Mouse (Mus musculus): ENCODE measurements around the gene Mief2. TPM values are rescaled to one million over a fixed set of nuclear protein-coding genes. Genes with fewer than 3 reads are reported as not detected.

Mief2 gene
- total RNA-seq (2012; rRNA removed) (14.2 and 14.6 TPM in 2 replicates), polyA plus RNA-seq (2012; ENCODE audit: insufficient read depth in 1 of 2, insufficient read length in 2 of 2, low read depth in 1 of 2, low replicate concordance in 2 of 2, missing spikeins in 1 of 2) (10 to 100 TPM in 1 of 2 experiments, not detected in 1; 13.4 TPM)

GRCm38 (mm10) chr11:60728260-60728761, at the start of gene Mief2:
Mief2 (plus strand) TSS chr11:60728398.
- peaks cover 3 to 20% of the 10 kb centered on the region in 2 experiments; a peak in 3 of 4 replicates for H3K4me1 ChIP-seq (ENCODE audit: control insufficient read depth in 1 of 2, insufficient read depth in 2 of 2, low read length in 2 of 2)
- H3K9me3 ChIP-seq (replicated peaks; ENCODE audit: insufficient read depth, low read length), result no peaks in the 10 kb centered on the region
- H3K27ac ChIP-seq (ENCODE audit: control insufficient read depth, low read depth, low read length), result peak within 1 kb of the TSS; percentile 72
- H3K27me3 ChIP-seq (ENCODE audit: control insufficient read depth in 1 of 2, insufficient read depth in 2 of 2, low read length in 2 of 2), result no peaks in the 10 kb centered on the region
- TF ChIP-seq BHLHE40 (IDR thresholded peaks at IDR 0.05; ENCODE audit: borderline replicate concordance, low read depth, low read length) (peak; percentile 90), CHD2 (IDR thresholded peaks at IDR 0.05; ENCODE audit: low read length) (peak; percentile 40; the same call in 1 of the 2 replicates), ZNF384 (IDR thresholded peaks at IDR 0.05; ENCODE audit: low read depth, low read length) (no peak), MYB (IDR thresholded peaks at IDR 0.05; ENCODE audit: low read depth, low read length) (no peak), POLR2A (IDR thresholded peaks at IDR 0.05; ENCODE audit: control insufficient read depth in 1 of 2, insufficient read depth in 1 of 2, low read depth in 1 of 2, low read length in 2 of 2, poor library complexity in 1 of 2) (peak; percentile 67 to 74), MXI1 (IDR thresholded peaks at IDR 0.05; ENCODE audit: low read depth, low read length) (peak; percentile 91), MYC (IDR thresholded peaks at IDR 0.05; ENCODE audit: low read depth, low read length) (peak; percentile 68), HCFC1 (IDR thresholded peaks at IDR 0.05; ENCODE audit: low read depth, low read length) (peak; percentile 85), MAX (IDR thresholded peaks at IDR 0.05; ENCODE audit: low read length) (peak; percentile 98), NRF1 (IDR thresholded peaks at IDR 0.05; ENCODE audit: insufficient read depth, low read depth, low read length, poor library complexity, severe bottlenecking) (peak; percentile 71), E2F4 (IDR thresholded peaks at IDR 0.05; ENCODE audit: borderline replicate concordance, low read depth, low read length) (0 out of 2 replicates have a peak, but pooled peaks have one; percentile 48), GATA1 (IDR thresholded peaks at IDR 0.05; ENCODE audit: low read depth, low read length) (peak; percentile 35; the same call in 1 of the 2 replicates), MAZ (IDR thresholded peaks at IDR 0.05; ENCODE audit: low read depth, low read length) (peak; percentile 87), USF1 (IDR thresholded peaks at IDR 0.05; ENCODE audit: low read depth, low read length) (peak; percentile 98), EP300 (IDR thresholded peaks at IDR 0.05; ENCODE audit: low read depth in 1 of 2, low read length in 2 of 2) (no peak), TCF12 (IDR thresholded peaks at IDR 0.05; ENCODE audit: low read depth, low read length) (no peak), JUND (IDR thresholded peaks at IDR 0.05; ENCODE audit: low read depth, low read length) (no peak), SIN3A (IDR thresholded peaks at IDR 0.05; ENCODE audit: low read length) (peak; percentile 99), ELF1 (IDR thresholded peaks at IDR 0.05; ENCODE audit: low read depth, low read length) (0 out of 2 replicates have a peak, but pooled peaks have one; percentile 51), NELFE (IDR thresholded peaks at IDR 0.05; ENCODE audit: low read depth, low read length) (peak; percentile 56), USF2 (IDR thresholded peaks at IDR 0.05; ENCODE audit: borderline replicate concordance in 1 of 2, insufficient read depth in 1 of 2, low read depth in 1 of 2, low read length in 2 of 2) (peak; percentile 47 to 92; a peak in 3 of 4 replicates)
- peak within 1 kb of the TSS; percentile 97 for H3K4me3 ChIP-seq (ENCODE audit: control insufficient read depth in 1 of 2, insufficient read depth in 1 of 2, low read depth in 2 of 2, low read length in 2 of 2)
- peaks cover 5% of the 10 kb centered on the region for H3K79me2 ChIP-seq (ENCODE audit: control insufficient read depth, insufficient read depth, low read length, poor library complexity)
- peaks cover 0 to 5% of the 10 kb centered on the region in 2 experiments; a peak in 2 of 4 replicates for H3K36me3 ChIP-seq (ENCODE audit: control insufficient read depth in 1 of 2, insufficient read depth in 2 of 2, low read length in 2 of 2)
- peak; percentile 100 for DNase-seq (ENCODE audit: low read depth, low spot score)
- peak within 1 kb of the TSS; percentile 87 for H3K9ac ChIP-seq (ENCODE audit: control insufficient read depth, low read depth, low read length, poor library complexity, severe bottlenecking)

Measured in MEL (cell line).